Mouse (Mus musculus) liver, embryonic 11.5 days (tissue): ENCODE results near the gene Nfam1. TPM values are rescaled to one million over a fixed set of nuclear protein-coding genes. Genes with fewer than 3 reads are reported as not detected.

ENCODE experiments used
- ATAC-seq: fragments of 200-750 bp; cut with Nextera tagmentation; replicated peaks from 2 replicates; pipeline ENCODE4 v1.8.0; 2017; ENCODE audit warnings: moderate number of reproducible peaks, mild to moderate bottlenecking, moderate TSS enrichment, moderate library complexity; ENCODE audit not compliant: low FRiP score
- DNase-seq: peaks from one replicate; pipeline ENCODE4 v3.0.0-alpha.2; 2017; ENCODE audit warnings: low spot score
- H3K27ac ChIP-seq: fragments of 300-500 bp; sonication (generic); 2 replicates; pipeline ENCODE4 v1.5.1; 2014; ENCODE audit warnings: mild to moderate bottlenecking, low read depth, low read length, control low read depth
- H3K27me3 ChIP-seq: fragments of 300-500 bp; sonication (generic); replicated peaks from 2 replicates; pipeline ENCODE4 v1.6.1; 2014; ENCODE audit warnings: low read length, mixed read lengths; ENCODE audit not compliant: control insufficient read depth, insufficient read depth
- H3K36me3 ChIP-seq: fragments of 300-500 bp; sonication (generic); 2 replicates; pipeline ENCODE4 v1.6.1; 2014; ENCODE audit warnings: mild to moderate bottlenecking, low read length, moderate library complexity, mixed read lengths; ENCODE audit not compliant: control insufficient read depth, insufficient read depth
- H3K4me1 ChIP-seq: fragments of 300-500 bp; sonication (generic); replicated peaks from 2 replicates; pipeline ENCODE4 v1.6.1; 2014; ENCODE audit warnings: low read length, mixed read lengths; ENCODE audit not compliant: control insufficient read depth, insufficient read depth
- H3K4me2 ChIP-seq: fragments of 300-500 bp; sonication (generic); 2 replicates; pipeline ENCODE4 v1.6.1; 2014; ENCODE audit warnings: mild to moderate bottlenecking, control low read depth, moderate library complexity
- H3K4me3 ChIP-seq: fragments of 300-500 bp; sonication (generic); 2 replicates; pipeline ENCODE4 v1.5.1; 2014; ENCODE audit warnings: low read depth, low read length, control low read depth
- H3K9ac ChIP-seq: fragments of 300-500 bp; sonication (generic); 2 replicates; pipeline ENCODE4 v1.6.1; 2014; ENCODE audit warnings: low read depth, low read length, control low read depth
- H3K9me3 ChIP-seq: fragments of 300-500 bp; sonication (generic); 2 replicates; pipeline ENCODE4 v1.6.1; 2016; ENCODE audit warnings: low read length, inconsistent platforms, mixed read lengths; ENCODE audit not compliant: control insufficient read depth
- WGBS: fragments of 180-500 bp; shearing (Covaris S2); extraction: QIAGEN DNeasy Blood & Tissue Kit; methylation state at CpG from one replicate; pipeline ENCODE4 v1.1.7; 2014; 5-methylcytosine and 5-hydroxymethylcytosine counted together
- polyA plus RNA-seq: library from polyadenylated mRNA; unstranded; fragments of >200 nt; fragmentation: Nextera tagmentation; extraction: Ambion mirVana; gene quantifications from 2 replicates; pipeline ENCODE4 v1.2.1, GENCODE M21; 2014

Nfam1 gene
- polyA plus RNA-seq, 1 experiment from 2014 or later, result 6.6 TPM

DNA sequence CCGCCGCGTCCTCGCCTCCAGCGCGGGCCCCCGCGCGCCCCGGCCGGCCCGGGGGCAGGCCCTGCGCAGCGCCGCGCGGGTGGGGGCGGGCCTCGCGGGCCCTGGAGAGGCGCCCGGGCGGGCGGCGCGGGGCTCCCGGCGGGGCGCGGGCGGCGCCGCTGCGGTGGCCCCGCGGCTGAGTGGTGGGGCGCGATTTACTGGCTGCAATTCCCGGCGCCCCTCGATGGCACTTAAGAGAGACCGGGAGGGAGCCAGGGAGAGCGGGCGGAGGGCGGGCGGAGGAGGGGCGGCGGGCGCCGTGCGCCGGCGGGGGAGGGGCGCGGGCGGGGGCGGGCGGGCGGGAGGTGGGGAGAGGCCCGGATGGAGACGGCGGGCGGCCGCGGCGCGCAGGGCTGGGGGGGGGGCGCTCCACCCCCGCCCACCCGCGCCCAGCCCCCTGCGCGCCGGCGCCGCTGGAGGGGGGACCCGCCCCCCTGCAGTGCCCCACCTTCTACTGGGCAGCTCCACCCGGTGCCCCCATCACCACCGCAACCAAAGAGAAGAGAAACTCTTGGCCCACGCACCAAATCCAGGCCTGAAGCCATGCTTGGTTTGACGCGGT lies 69.5 kb downstream of the Nfam1 start:
- DNase-seq (no peak), ATAC-seq (no peak)
- H3K36me3 ChIP-seq, result no peaks in the 10 kb centered on the region
- peaks cover 89% of the 10 kb centered on the region for H3K27me3 ChIP-seq
- H3K4me1 ChIP-seq, result peaks cover 18% of the 10 kb centered on the region
- no peaks in the 10 kb centered on the region for H3K9me3 ChIP-seq
- H3K4me2 ChIP-seq, result peak overlapping the region; percentile 68
- H3K9ac ChIP-seq, result peak overlapping the region; percentile 46; the same call in 1 of the 2 replicates
- H3K4me3 ChIP-seq, result peak overlapping the region; percentile 54
- no peak overlapping the region; the same call in 1 of the 2 replicates for H3K27ac ChIP-seq
- WGBS, result 6% methylated on average over 9 of the region's 82 CpGs

DNA sequence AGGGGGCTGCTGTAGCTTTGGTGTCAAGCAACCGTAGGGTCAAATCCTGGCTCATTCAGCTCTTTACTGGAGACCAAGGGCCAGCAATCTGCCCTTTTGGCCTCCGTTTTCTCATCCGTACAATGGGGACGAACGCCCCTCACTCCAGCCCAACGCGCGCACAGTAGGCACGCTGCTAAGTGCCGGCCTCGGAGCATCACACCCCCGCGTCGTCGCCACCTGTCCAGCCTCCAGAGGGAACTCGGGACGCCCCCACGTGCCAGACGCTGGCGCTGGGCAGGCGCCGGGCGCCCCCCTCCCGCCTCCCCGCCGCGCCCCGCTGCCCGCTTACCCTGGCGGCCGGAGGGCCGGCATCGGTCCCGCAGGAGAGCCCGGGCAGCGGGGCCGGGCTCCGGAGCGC lies 70.0 kb downstream of the Nfam1 start:
- Histone ChIP-seq H3K27ac (no peak overlapping the region; the same call in 1 of the 2 replicates), H3K36me3 (no peaks in the 10 kb centered on the region), H3K9ac (peak overlapping the region; percentile 42), H3K9me3 (no peaks in the 10 kb centered on the region), H3K4me3 (peak overlapping the region; percentile 54), H3K4me1 (peaks cover 19% of the 10 kb centered on the region), H3K4me2 (peak overlapping the region; percentile 68), H3K27me3 (peaks cover 89% of the 10 kb centered on the region)
- DNase-seq (no peak), ATAC-seq (no peak)
- WGBS, result 6% methylated on average over 28 of the region's 39 CpGs

DNA sequence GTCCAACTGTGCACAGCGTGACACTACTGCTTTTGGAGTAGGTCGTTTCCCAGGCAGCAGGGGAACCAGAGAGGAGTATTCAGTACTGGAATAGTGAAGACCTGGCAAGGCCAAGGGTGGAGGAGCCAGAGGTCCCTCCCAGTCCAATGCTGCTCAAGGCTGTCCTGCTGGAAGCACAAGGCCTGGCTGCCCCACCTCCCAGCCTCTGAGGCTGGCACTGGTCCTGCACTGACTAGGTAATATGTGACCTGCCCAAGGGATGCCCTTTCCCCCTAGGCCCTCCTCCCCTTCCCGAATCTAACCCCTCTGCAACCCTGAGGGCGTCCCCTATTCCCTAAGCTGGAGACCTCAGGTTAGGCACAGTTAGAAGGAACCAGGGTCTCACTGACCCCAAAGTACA lies 70.6 kb downstream of the Nfam1 start:
- H3K27me3 ChIP-seq, result peaks cover 85% of the 10 kb centered on the region
- no peaks in the 10 kb centered on the region for H3K36me3 ChIP-seq
- peak overlapping the region; percentile 54 for H3K4me3 ChIP-seq
- H3K9ac ChIP-seq, result no peak overlapping the region
- 40% methylated on average over 4 of the region's 4 CpGs for WGBS
- ATAC-seq, result no peak
- DNase-seq, result no peak
- H3K4me1 ChIP-seq, result peaks cover 16% of the 10 kb centered on the region
- no peak overlapping the region for H3K27ac ChIP-seq
- H3K9me3 ChIP-seq, result no peaks in the 10 kb centered on the region
- H3K4me2 ChIP-seq, result peak overlapping the region; percentile 68

DNA sequence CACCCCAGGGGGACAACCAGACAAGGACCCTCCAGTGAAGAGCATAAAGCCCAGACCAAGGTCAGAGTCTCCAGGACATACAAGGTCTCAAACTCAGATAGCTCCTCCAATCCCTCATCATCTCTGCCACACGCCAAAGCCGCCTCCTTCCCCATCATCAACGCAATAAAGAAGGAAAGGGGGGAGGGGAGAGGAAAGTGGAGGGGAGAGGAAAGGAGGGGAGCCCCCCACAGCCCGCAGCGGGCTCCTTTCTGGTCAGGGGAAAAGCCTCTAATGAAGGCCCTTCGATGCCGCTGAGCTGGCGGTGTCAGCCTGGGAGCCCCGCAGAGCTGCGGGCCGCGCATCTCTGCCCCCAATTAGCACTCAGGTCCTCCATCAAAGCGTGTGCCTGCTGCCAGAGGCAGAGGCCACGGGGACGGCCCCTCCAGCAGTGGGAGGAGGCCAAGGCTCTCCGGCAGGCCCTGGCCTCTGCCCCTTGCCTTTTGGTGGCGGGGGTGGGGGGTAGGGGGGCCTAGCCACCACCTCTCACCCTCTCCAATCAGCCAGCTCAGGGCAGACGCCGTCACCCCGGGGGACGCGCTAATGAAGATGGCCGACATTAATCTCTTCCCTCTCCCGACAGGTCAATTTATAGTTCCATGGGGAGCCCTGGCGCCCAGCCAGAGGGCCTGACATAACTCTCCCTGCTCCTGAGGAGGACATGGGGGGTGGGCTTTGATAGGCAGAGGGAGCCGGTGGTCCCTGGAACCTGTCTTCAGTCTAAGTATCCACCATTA lies 72.1 kb downstream of the Nfam1 start:
- ATAC-seq (no peak), DNase-seq (no peak)
- H3K4me3 ChIP-seq, result peak overlapping the region; percentile 22
- H3K4me1 ChIP-seq, result peaks cover 24% of the 10 kb centered on the region
- H3K9ac ChIP-seq, result no peak overlapping the region
- peak overlapping the region; percentile 51 for H3K4me2 ChIP-seq
- H3K27me3 ChIP-seq, result peaks cover 82% of the 10 kb centered on the region
- no peaks in the 10 kb centered on the region for H3K36me3 ChIP-seq
- H3K27ac ChIP-seq, result no peak overlapping the region
- H3K9me3 ChIP-seq, result no peaks in the 10 kb centered on the region
- WGBS, result 4% methylated on average over 25 of the region's 26 CpGs

DNA sequence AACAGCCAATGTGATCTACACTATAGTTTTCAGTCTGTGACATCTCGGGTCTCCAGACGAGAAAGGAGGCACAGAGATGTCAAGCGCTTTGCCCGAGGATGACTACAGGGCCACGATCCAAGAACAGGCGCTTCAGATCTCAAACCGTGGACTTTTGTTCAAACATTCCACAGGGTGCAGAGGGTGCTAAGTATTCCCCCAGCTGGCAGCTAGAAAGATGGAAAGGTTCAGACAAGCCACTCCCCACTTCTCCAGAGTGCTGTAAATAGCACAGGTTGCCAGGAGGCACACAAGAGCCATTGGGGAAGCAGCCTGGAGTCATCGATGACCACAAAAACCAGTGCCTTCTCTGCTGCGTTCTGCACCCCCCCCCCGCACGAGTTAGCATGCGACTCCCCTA lies 74.0 kb downstream of the Nfam1 start:
- no peak overlapping the region for H3K4me2 ChIP-seq
- H3K4me1 ChIP-seq, result peaks cover 24% of the 10 kb centered on the region
- peaks cover 80% of the 10 kb centered on the region for H3K27me3 ChIP-seq

DNA sequence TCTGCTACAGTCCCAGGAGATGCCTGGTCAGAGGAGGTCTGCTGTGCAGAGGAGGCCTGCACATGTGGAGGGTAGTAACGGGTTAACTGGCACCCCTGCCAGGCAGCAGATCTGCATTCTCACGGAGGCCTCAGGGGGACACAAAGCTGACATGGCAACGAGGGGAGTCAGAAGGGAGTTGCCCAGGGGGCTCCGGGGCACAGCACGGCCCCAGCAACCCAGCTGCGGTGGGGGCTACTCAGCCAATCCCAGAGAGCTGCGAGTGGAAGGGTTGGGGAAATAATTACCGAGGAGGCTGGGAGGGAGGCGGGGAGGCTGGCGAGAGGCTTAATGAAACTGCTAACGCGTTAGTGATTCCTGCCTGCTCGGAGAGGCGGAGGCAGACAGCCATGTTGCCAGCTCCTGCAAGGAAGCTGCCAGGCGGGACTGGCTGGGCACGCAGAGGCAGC lies 74.8 kb downstream of the Nfam1 start:
- H3K27ac ChIP-seq, result no peak overlapping the region
- no peaks in the 10 kb centered on the region for H3K36me3 ChIP-seq
- H3K4me3 ChIP-seq, result no peak overlapping the region
- ATAC-seq, result no peak
- H3K4me1 ChIP-seq, result peaks cover 24% of the 10 kb centered on the region
- H3K9ac ChIP-seq, result no peak overlapping the region
- no peak for DNase-seq
- H3K9me3 ChIP-seq, result no peaks in the 10 kb centered on the region
- peak overlapping the region; percentile 14; the same call in 1 of the 2 replicates for H3K4me2 ChIP-seq
- H3K27me3 ChIP-seq, result peaks cover 79% of the 10 kb centered on the region
- 17% methylated on average over 16 of the region's 16 CpGs for WGBS

More for the DNA sequence above, 74.0 kb downstream of the Nfam1 start:
- no peak overlapping the region for H3K27ac ChIP-seq
- no peaks in the 10 kb centered on the region for H3K36me3 ChIP-seq
- DNase-seq (no peak), ATAC-seq (no peak)
- no peak overlapping the region for H3K9ac ChIP-seq
- H3K9me3 ChIP-seq, result no peaks in the 10 kb centered on the region
- 53% methylated on average over 12 of the region's 12 CpGs for WGBS
- H3K4me3 ChIP-seq, result no peak overlapping the region

DNA sequence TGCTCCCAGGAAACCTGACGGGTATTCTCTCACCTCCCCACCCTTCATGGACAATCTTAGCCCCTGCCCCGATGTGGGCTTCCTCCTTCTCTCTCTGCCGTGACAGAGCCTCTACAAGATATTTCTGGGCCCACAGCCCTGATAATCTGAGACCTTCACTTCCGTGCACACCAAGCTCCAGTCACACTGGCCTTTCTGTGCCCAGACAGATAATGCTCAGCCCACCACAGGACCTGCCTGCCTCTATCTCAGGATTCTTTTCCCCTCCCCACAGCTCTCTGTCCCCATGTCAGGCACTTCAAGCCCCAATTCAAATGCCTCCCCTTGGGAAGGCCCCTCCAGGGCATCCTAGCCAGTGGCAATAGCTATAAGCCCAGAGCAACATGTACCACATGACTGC lies 76.4 kb downstream of the Nfam1 start:
- ATAC-seq, result no peak
- peaks cover 24% of the 10 kb centered on the region for H3K4me1 ChIP-seq

DNA sequence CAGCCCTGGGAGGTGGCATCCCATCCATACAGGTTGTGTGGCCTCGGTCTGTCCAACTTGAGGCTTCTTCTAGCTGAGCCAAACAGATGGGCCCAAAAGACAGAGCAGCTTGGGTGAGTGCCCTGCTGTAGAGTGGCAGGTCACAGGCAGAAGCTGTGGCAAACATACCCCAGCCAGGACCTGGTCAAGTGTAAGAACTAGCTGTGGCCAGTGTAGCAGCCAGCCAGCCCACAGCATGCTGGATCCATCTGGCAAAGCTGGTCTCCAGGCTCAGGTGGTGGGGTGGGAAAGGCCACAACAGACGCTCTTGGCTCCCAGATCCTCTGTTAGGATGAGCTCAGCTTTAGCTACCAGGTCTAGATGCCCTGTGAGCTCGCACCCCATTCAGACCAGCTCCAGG lies 76.8 kb downstream of the Nfam1 start:
- Histone ChIP-seq H3K9me3 (no peaks in the 10 kb centered on the region), H3K27ac (no peak overlapping the region), H3K27me3 (peaks cover 79% of the 10 kb centered on the region), H3K4me2 (no peak overlapping the region), H3K4me3 (no peak overlapping the region), H3K4me1 (peaks cover 23% of the 10 kb centered on the region), H3K9ac (no peak overlapping the region), H3K36me3 (no peaks in the 10 kb centered on the region)
- DNase-seq, result no peak
- no peak for ATAC-seq
- 71% methylated on average over 3 of the region's 3 CpGs for WGBS

More for the DNA sequence above, 76.4 kb downstream of the Nfam1 start:
- Histone ChIP-seq H3K27me3 (peaks cover 79% of the 10 kb centered on the region), H3K9me3 (no peaks in the 10 kb centered on the region), H3K9ac (no peak overlapping the region), H3K4me2 (no peak overlapping the region), H3K4me3 (no peak overlapping the region), H3K36me3 (no peaks in the 10 kb centered on the region), H3K27ac (no peak overlapping the region)
- no peak for DNase-seq
- WGBS, result 37% methylated on average over 4 of the region's 4 CpGs
